In genomic region chr5:66319827-66320404, GRCm38 (mm10) we compare ENCODE assay signal across 10 mouse cellular contexts.
DNase-seq lines count a peak whose midpoint lies in the region; ATAC-seq and TF ChIP-seq lines count a peak whose summit lies in the region.
"Had no signal": no experiment of that assay in that cellular context is flagged by ENCODE, and none has a peak within 500 bp of the region (broad histone marks: within the 10 kb centered on the region; RNA-seq: fewer than 3 reads in every experiment).

No protein-coding gene starts in this region.

- ATAC-seq in forebrain, embryonic 11.5 days (replicated peaks; ENCODE audit: low FRiP score), result no peak
- ATAC-seq in midbrain, embryonic 15.5 days (replicated peaks), result peak; percentile 53; the same call in 1 of the 2 replicates

- H3K4me3 ChIP-seq in forebrain, embryonic 11.5 days (ENCODE audit: low read depth, low read length), result no peak overlapping the region
- no peak overlapping the region for H3K4me3 ChIP-seq in forebrain, embryonic 10.5 days
- no peak overlapping the region for H3K4me3 ChIP-seq in layer of hippocampus, adult 2 months
- no peak overlapping the region for H3K4me3 ChIP-seq in hindbrain, embryonic 10.5 days
- H3K4me3 ChIP-seq in midbrain, embryonic 15.5 days, result no peak overlapping the region
- H3K4me3 ChIP-seq: gastrocnemius, adult 2 months had no signal

- H3K36me3 ChIP-seq in forebrain, embryonic 11.5 days (ENCODE audit: control insufficient read depth, insufficient read depth, low read length), result no peaks in the 10 kb centered on the region
- no peaks in the 10 kb centered on the region for H3K36me3 ChIP-seq in forebrain, embryonic 10.5 days (replicated peaks)
- H3K36me3 ChIP-seq in hindbrain, embryonic 10.5 days, result no peaks in the 10 kb centered on the region
- H3K36me3 ChIP-seq in midbrain, embryonic 15.5 days (replicated peaks), result no peaks in the 10 kb centered on the region

- DNase-seq in forebrain, embryonic 11.5 days (ENCODE audit: low spot score), result no peak
- no peak for DNase-seq in forebrain, embryonic 10.5 days (ENCODE audit: extremely low spot score, low spot score)
- no peak for DNase-seq in layer of hippocampus, adult 2 months (ENCODE audit: low spot score in 2 of 2)
- no peak for DNase-seq in layer of hippocampus, adult 9-10 months (ENCODE audit: low spot score)
- DNase-seq in hindbrain, embryonic 10.5 days (ENCODE audit: low spot score), result no peak
- DNase-seq in right cerebral cortex, postnatal 10 days (ENCODE audit: low spot score in 2 of 2), result no peak
- no peak for DNase-seq in urinary bladder, postnatal 14 days (ENCODE audit: low spot score)

- TF ChIP-seq CTCF in layer of hippocampus, adult 2 months (conservative IDR thresholded peaks at IDR 0.05), result no peak

- no peak overlapping the region; the same call in 1 of the 2 replicates for H3K4me2 ChIP-seq in forebrain, embryonic 11.5 days (ENCODE audit: low read depth, low read length, severe bottlenecking)
- peak overlapping the region; percentile 18 for H3K4me2 ChIP-seq in midbrain, embryonic 15.5 days

- no peaks in the 10 kb centered on the region for H3K4me1 ChIP-seq in forebrain, embryonic 11.5 days (replicated peaks; ENCODE audit: control insufficient read depth, insufficient read depth, low read length)
- peaks cover 10% of the 10 kb centered on the region for H3K4me1 ChIP-seq in forebrain, embryonic 10.5 days
- H3K4me1 ChIP-seq in hindbrain, embryonic 10.5 days (replicated peaks), result peaks cover 25% of the 10 kb centered on the region
- H3K4me1 ChIP-seq in midbrain, embryonic 15.5 days, result peaks cover 20% of the 10 kb centered on the region

- 0 out of 2 replicates have a peak overlapping the region, but pooled peaks have one; percentile 9 for H3K27ac ChIP-seq in forebrain, embryonic 11.5 days (ENCODE audit: low read depth, low read length)
- H3K27ac ChIP-seq in forebrain, embryonic 10.5 days, result no peak overlapping the region
- H3K27ac ChIP-seq in layer of hippocampus, adult 2 months, result 0 out of 2 replicates have a peak overlapping the region, but pooled peaks have one; percentile 29
- peak overlapping the region; percentile 17; the same call in 1 of the 2 replicates for H3K27ac ChIP-seq in hindbrain, embryonic 10.5 days
- H3K27ac ChIP-seq in midbrain, embryonic 15.5 days, result peak overlapping the region; percentile 76
- H3K27ac ChIP-seq: gastrocnemius, adult 2 months; liver, embryonic 14.5 days had no signal

- H3K9ac ChIP-seq in forebrain, embryonic 11.5 days (ENCODE audit: low read length), result no peak overlapping the region
- no peak overlapping the region for H3K9ac ChIP-seq in midbrain, embryonic 15.5 days
- H3K9ac ChIP-seq: liver, embryonic 14.5 days had no signal

- no peaks in the 10 kb centered on the region for H3K9me3 ChIP-seq in forebrain, embryonic 11.5 days (ENCODE audit: control insufficient read depth, low read length)
- no peaks in the 10 kb centered on the region for H3K9me3 ChIP-seq in forebrain, embryonic 10.5 days
- H3K9me3 ChIP-seq in hindbrain, embryonic 10.5 days, result no peaks in the 10 kb centered on the region
- no peaks in the 10 kb centered on the region for H3K9me3 ChIP-seq in midbrain, embryonic 15.5 days

- no peaks in the 10 kb centered on the region for H3K27me3 ChIP-seq in forebrain, embryonic 11.5 days (ENCODE audit: control insufficient read depth, insufficient read depth, low read length)
- H3K27me3 ChIP-seq in forebrain, embryonic 10.5 days (ENCODE audit: poor library complexity, severe bottlenecking), result no peaks in the 10 kb centered on the region
- no peaks in the 10 kb centered on the region for H3K27me3 ChIP-seq in hindbrain, embryonic 10.5 days (ENCODE audit: insufficient read depth, poor library complexity, severe bottlenecking)
- no peaks in the 10 kb centered on the region for H3K27me3 ChIP-seq in midbrain, embryonic 15.5 days (replicated peaks)

- WGBS in forebrain, embryonic 11.5 days, result 45% methylated on average over 14 of the region's 14 CpGs
- WGBS in forebrain, embryonic 10.5 days, result 70% methylated on average over 14 of the region's 14 CpGs
- WGBS in hindbrain, embryonic 10.5 days, result 41% methylated on average over 14 of the region's 14 CpGs
- 12% methylated on average over 14 of the region's 14 CpGs for WGBS in midbrain, embryonic 15.5 days
